11 mouse cellular contexts compared by ENCODE assay signal in the genomic region with DNA sequence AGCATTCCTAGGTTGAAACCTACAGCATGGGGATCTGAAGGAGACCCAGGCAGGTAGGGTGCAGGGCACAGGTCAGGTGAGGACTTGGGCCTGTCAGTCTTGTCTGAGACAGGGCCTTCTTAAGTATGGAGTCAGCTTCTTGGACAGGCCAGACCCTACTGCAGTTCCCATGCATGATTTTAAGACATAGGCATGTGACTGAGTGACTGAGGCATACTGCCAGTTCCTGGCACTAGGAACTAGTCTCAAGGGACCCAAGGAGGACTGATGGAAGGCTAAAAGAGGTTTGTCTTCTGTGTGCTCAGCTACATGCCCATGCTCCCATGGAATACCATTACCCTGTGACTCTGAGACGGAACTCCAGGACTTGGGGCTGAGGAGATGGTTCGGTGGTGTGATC. TPM values are rescaled to one million over a fixed set of nuclear protein-coding genes. Genes with fewer than 3 reads are reported as not detected.
DNase-seq lines count a peak whose midpoint lies in the region; ATAC-seq lines count a peak whose summit lies in the region.
"Had no signal": no experiment of that assay in that cellular context is flagged by ENCODE, and none has a peak within 500 bp of the region (broad histone marks: within the 10 kb centered on the region; RNA-seq: fewer than 3 reads in every experiment).

No protein-coding gene starts in this region.

- no peak for ATAC-seq in heart, embryonic 13.5 days (ENCODE audit: extremely low read depth, insufficient number of reproducible peaks, low FRiP score, low TSS enrichment)
- no peak for ATAC-seq in heart, embryonic 11.5 days (replicated peaks; ENCODE audit: insufficient number of reproducible peaks, low FRiP score, low TSS enrichment)
- ATAC-seq in lung, embryonic 15.5 days (ENCODE audit: borderline replicate concordance, extremely low read depth, low FRiP score, low TSS enrichment), result no peak
- no peak for ATAC-seq in stomach, embryonic 15.5 days (ENCODE audit: insufficient read depth, low FRiP score, low read depth)

- DNase-seq in lung, adult 18-20 months, result no peak
- peak; percentile 89 for DNase-seq in fibroblast of lung, adult 2 months (ENCODE audit: low read depth)
- DNase-seq in cerebellum, adult 18-20 months, result no peak
- no peak for DNase-seq in T-cell, adult 2 months (ENCODE audit: low spot score)
- DNase-seq: kidney, postnatal 14 days; thymus, adult 2 months had no signal

- no peak overlapping the region for H3K4me2 ChIP-seq in heart, embryonic 13.5 days
- H3K4me2 ChIP-seq in heart, embryonic 11.5 days, result no peak overlapping the region
- H3K4me2 ChIP-seq in lung, embryonic 15.5 days, result no peak overlapping the region
- no peak overlapping the region for H3K4me2 ChIP-seq in stomach, embryonic 15.5 days

- no peak overlapping the region for H3K4me3 ChIP-seq in heart, embryonic 13.5 days
- no peak overlapping the region for H3K4me3 ChIP-seq in heart, embryonic 11.5 days (ENCODE audit: low read depth, low read length)
- no peak overlapping the region for H3K4me3 ChIP-seq in lung, embryonic 15.5 days
- no peak overlapping the region for H3K4me3 ChIP-seq in stomach, embryonic 15.5 days (replicated peaks)

- H3K4me1 ChIP-seq in heart, embryonic 13.5 days, result peaks cover 57% of the 10 kb centered on the region
- H3K4me1 ChIP-seq in heart, embryonic 11.5 days (ENCODE audit: control insufficient read depth, insufficient read depth, low read length), result peaks cover 33% of the 10 kb centered on the region
- H3K4me1 ChIP-seq in lung, embryonic 15.5 days, result peaks cover 58% of the 10 kb centered on the region
- H3K4me1 ChIP-seq in stomach, embryonic 15.5 days, result peaks cover 49% of the 10 kb centered on the region

- no peaks in the 10 kb centered on the region for H3K36me3 ChIP-seq in heart, embryonic 13.5 days
- no peaks in the 10 kb centered on the region for H3K36me3 ChIP-seq in heart, embryonic 11.5 days (ENCODE audit: control insufficient read depth, insufficient read depth, low read length)
- no peaks in the 10 kb centered on the region for H3K36me3 ChIP-seq in lung, embryonic 15.5 days
- no peaks in the 10 kb centered on the region for H3K36me3 ChIP-seq in stomach, embryonic 15.5 days

- peak overlapping the region; percentile 72 for H3K27ac ChIP-seq in heart, embryonic 13.5 days (replicated peaks)
- no peak overlapping the region for H3K27ac ChIP-seq in heart, embryonic 11.5 days (ENCODE audit: low read depth, low read length)
- H3K27ac ChIP-seq in lung, embryonic 15.5 days, result peak overlapping the region; percentile 89
- H3K27ac ChIP-seq in stomach, embryonic 15.5 days, result peak overlapping the region; percentile 85

- H3K27me3 ChIP-seq in heart, embryonic 13.5 days (replicated peaks), result peaks cover 11% of the 10 kb centered on the region; the same call in 1 of the 2 replicates
- peaks cover 6% of the 10 kb centered on the region; the same call in 1 of the 2 replicates for H3K27me3 ChIP-seq in heart, embryonic 11.5 days (ENCODE audit: control insufficient read depth, insufficient read depth, low read length)
- H3K27me3 ChIP-seq in lung, embryonic 15.5 days, result peaks cover 17% of the 10 kb centered on the region; the same call in 1 of the 2 replicates
- peaks cover 8% of the 10 kb centered on the region for H3K27me3 ChIP-seq in stomach, embryonic 15.5 days (replicated peaks)

- H3K9me3 ChIP-seq in heart, embryonic 13.5 days, result no peaks in the 10 kb centered on the region
- H3K9me3 ChIP-seq in heart, embryonic 11.5 days (replicated peaks; ENCODE audit: control insufficient read depth, low read length), result no peaks in the 10 kb centered on the region
- no peaks in the 10 kb centered on the region for H3K9me3 ChIP-seq in lung, embryonic 15.5 days
- no peaks in the 10 kb centered on the region for H3K9me3 ChIP-seq in stomach, embryonic 15.5 days

- H3K9ac ChIP-seq in heart, embryonic 13.5 days, result no peak overlapping the region
- no peak overlapping the region for H3K9ac ChIP-seq in heart, embryonic 11.5 days (ENCODE audit: low read depth, low read length)
- H3K9ac ChIP-seq in lung, embryonic 15.5 days, result no peak overlapping the region
- H3K9ac ChIP-seq in stomach, embryonic 15.5 days, result no peak overlapping the region

- WGBS in heart, embryonic 13.5 days, result 82% methylated on average over 2 of the region's 2 CpGs
- 79% methylated on average over 2 of the region's 2 CpGs for WGBS in heart, embryonic 11.5 days (ENCODE audit: insufficient replicate concordance)
- 96% methylated on average over 2 of the region's 2 CpGs for WGBS in lung, embryonic 15.5 days
- WGBS in stomach, embryonic 15.5 days, result 86% methylated on average over 2 of the region's 2 CpGs

RNA-seq across cellular contexts. Expression of a gene that starts 2.9 kb away (rescaled TPM):
- 51.5 TPM in 2 replicates for polyA plus RNA-seq in heart, embryonic 13.5 days (2015; fragmentation: Nextera tagmentation; extraction: Ambion mirVana)
- polyA plus RNA-seq in heart, embryonic 11.5 days (2014; fragmentation: Nextera tagmentation; extraction: Ambion mirVana), result 36.8 and 37.8 TPM in 2 replicates
- polyA plus RNA-seq in lung, embryonic 15.5 days (2015; fragmentation: Nextera tagmentation; extraction: Ambion mirVana), result 48.4 and 49.4 TPM in 2 replicates
- polyA plus RNA-seq in stomach, embryonic 15.5 days (2015; fragmentation: Nextera tagmentation; extraction: Ambion mirVana), result 42.1 and 49.2 TPM in 2 replicates

RNA-seq across cellular contexts. Expression of a gene that starts 54.4 kb away (rescaled TPM):
- polyA plus RNA-seq in heart, embryonic 13.5 days (2015; fragmentation: Nextera tagmentation; extraction: Ambion mirVana), result not detected in 2 replicates
- not detected in 2 replicates for polyA plus RNA-seq in heart, embryonic 11.5 days (2014; fragmentation: Nextera tagmentation; extraction: Ambion mirVana)
- polyA plus RNA-seq in lung, embryonic 15.5 days (2015; fragmentation: Nextera tagmentation; extraction: Ambion mirVana), result not detected in 2 replicates
- polyA plus RNA-seq in stomach, embryonic 15.5 days (2015; fragmentation: Nextera tagmentation; extraction: Ambion mirVana), result 0.14 TPM in 1 of 2 replicates, not detected in the other
- polyA plus RNA-seq: cerebellum, adult 2 months; thymus, adult 2 months had no signal
